Mouse (Mus musculus) cortical plate, adult 2 months (tissue): ENCODE measurements around the gene Gm9837.

Experiments used
- CTCF ChIP-seq: fragments of 200-500 bp; IDR thresholded peaks from 2 replicates; pipeline ENCODE4 v1.5.1; 2011; ENCODE audit warnings: mild to moderate bottlenecking, control low read depth, low read length; ENCODE audit not compliant: insufficient read depth; ENCODE audit errors: extremely low read depth
- POLR2A ChIP-seq: fragments of 200-500 bp; IDR thresholded peaks from 2 replicates; pipeline ENCODE4 v1.6.1; 2011; ENCODE audit warnings: mild to moderate bottlenecking, low read length, control low read depth; ENCODE audit not compliant: insufficient read depth; ENCODE audit errors: extremely low read depth

DNA sequence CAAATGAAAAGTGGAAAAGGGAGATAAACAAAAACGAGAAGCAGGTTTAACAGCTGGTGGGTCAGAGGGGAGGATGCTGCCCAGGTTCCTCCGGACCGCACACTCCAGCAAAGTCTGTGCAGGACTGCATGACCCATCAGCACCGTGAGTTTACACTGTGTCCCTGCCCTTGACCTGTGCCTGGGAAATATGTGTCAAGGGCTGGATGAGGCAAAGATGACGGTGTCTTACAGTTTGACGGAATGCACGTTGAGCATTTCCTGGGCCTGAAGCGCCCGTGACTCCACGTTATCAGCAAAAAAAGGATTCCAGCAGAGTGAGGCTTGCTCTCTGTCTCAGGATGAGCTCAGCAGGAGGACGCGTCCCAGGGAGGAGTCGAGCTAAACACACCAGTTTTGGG is 24.7 kb downstream of the Gm9837 start:
- TF ChIP-seq POLR2A (no peak), CTCF (no peak)
